Mouse (Mus musculus) thymus, adult 2 months (tissue): ENCODE measurements at regions not wholly inside any gene's neighbourhood (a gene's known extent, or its start where the extent isn't known, plus 50 kb on each side); places are given as distances from the start of the nearest gene placed in this dataset.

Experiments
- CTCF ChIP-seq: fragments of 200-500 bp; IDR thresholded peaks from 2 replicates; pipeline ENCODE4 v1.5.1; 2012; ENCODE audit warnings: mild to moderate bottlenecking, control low read depth, low read length, moderate library complexity, borderline replicate concordance; ENCODE audit not compliant: control insufficient read depth, poor library complexity, insufficient read depth; ENCODE audit errors: extremely low read depth
- POLR2A ChIP-seq: fragments of 200-500 bp; IDR thresholded peaks from 2 replicates; pipeline ENCODE4 v1.6.1; 2012; ENCODE audit warnings: mild to moderate bottlenecking, low read length, control low read depth, moderate library complexity; ENCODE audit not compliant: control insufficient read depth, poor library complexity, insufficient read depth; ENCODE audit errors: extremely low read depth

DNA sequence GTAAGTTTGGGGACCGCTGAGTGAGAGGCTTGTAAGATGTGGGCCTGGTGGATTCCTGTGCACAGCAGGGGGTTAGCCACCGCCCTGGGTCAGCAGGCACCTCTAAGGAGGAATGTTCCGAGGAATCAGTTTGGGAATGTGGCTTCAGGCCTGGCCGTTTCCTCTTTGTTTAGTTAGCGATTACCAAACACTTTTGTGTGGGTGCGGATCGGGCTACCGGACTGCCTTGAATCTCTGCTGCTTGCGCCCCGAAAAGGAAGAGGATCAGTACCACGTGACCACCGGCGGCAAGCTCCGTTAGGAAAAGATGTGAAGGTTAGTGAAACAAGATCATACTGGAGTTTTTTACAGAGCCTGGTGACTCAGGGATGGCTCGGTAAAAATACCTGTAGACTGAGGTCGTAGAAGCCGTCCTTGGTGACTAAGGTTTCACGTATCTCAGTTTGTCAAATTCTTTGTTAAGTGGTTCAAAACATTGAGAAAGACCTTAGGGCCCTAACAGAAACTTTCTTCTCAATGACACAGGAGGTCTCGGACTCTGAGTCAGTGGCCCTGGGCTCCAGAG is 71.5 kb downstream of the Zfp281 start:
- no peak for TF ChIP-seq CTCF
- TF ChIP-seq POLR2A, result no peak
